Mouse (Mus musculus) kidney, adult 11 months (tissue): ENCODE data around the gene Fig4.

Experiments
- DNase-seq: peaks from one replicate; pipeline ENCODE4 v3.0.0; 2022

Gene Fig4

GRCm38 (mm10) chr10:41209538-41209937 is 93.5 kb downstream of the Fig4 start:
- DNase-seq = no peak

GRCm38 (mm10) chr10:41208860-41209377 is 94.1 kb downstream of the Fig4 start:
- DNase-seq = no peak

- no peak for DNase-seq
These were observed 97.4 kb downstream of the Fig4 start for GRCm38 (mm10) chr10:41205647-41206046.

- DNase-seq = no peak
These were observed 98.3 kb downstream of the Fig4 start for GRCm38 (mm10) chr10:41204637-41205315.

DNA sequence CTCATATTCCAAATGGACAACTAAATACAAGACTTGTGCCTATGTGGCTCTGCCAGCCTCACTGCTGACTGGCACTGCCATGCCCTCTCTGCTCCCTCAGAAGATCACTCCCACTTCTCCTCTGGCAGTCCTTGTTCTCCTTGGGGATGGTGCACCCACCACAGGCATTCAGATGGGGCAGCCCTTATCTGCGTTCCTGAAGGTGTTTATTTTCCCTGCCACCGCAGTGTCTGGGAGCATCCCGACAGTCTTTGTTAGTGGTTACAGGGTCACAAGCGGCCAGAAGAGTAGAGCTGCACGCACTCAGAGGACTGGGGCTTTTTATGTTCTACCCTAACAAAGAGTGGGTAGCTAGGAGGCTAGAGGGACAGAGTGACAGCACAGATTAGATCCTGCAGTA is 98.9 kb downstream of the Fig4 start:
- no peak for DNase-seq

- DNase-seq = no peak
These were observed 104.3 kb downstream of the Fig4 start for GRCm38 (mm10) chr10:41198719-41199118.

DNA sequence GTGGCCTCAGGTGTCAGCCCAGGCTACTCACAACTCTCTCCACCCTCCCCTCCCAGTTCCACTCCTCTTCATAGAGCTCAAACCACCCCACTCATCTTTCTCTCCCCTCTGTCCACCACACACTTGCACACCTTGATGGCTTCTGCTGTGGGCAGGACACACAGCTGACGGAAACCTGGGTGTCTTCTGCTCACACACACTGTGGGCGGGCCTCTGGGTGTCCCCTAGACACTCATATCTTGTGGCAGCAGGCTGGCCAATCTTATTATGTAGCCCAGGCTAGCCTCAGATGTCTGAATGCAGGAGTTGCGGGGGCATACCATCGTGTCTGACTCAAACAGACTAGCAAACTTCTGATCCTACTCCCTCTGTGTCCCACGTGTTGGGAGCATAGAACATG is 105.3 kb downstream of the Fig4 start:
- DNase-seq = no peak

GRCm38 (mm10) chr10:41196295-41196694 is 106.8 kb downstream of the Fig4 start:
- no peak for DNase-seq

DNA sequence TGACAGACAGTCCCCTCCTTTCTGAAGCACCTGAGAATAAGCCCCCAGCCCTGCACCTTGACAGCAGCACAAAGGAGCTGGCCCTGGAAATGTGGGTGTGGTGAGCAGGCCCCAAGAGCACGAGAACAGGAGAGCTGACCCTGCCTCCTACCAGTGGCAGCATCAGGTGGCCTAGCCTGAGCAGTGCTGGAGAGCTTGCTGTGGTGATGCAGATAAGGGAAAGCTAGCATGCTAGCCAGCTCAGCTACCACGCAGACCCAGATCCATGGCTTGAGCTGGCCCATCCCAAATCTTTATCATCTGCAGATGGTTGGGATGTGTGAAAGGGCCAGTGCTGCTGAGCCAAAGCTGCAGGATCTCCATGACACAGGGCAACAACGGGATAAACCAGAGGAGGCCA is 113.7 kb downstream of the Fig4 start:
- no peak for DNase-seq

DNA sequence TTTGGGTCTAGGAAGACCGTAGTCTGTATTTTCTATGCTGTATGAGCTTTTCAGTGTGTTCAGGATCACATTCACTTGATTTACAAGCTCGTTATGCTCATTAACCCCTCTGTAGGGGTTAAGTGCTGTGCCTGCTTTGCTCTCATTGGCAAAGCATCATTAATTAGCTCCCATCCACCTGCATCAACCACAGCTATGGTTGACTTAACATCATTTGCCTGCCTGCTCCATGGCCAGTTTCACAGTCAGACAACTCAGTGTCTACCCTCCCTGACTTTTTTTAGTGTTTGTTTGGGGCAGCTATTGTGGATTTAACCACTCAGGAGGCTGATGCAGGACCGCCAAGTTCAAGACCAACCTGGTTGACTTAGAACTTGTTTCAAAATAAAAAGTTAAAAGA is 119.1 kb downstream of the Fig4 start:
- no peak for DNase-seq

DNA sequence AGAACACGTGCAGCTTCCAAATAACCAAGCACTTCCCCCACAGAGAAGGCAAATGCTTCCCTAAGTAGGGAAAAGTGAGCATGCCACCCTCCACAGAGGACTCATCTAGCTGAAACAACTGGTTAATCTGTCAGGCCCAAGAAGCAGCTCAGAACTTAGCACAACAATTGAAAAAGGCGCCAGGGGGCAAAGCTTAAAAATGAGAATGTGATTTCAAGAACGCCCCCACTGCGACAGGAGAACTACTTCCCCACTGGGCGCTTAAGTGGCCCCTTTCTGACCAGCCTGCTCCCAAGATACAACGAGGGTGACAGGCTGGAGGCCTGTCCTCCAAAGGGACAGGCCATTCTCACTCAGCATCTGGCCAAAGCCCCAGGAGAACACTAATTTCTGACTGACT is 120.4 kb downstream of the Fig4 start:
- no peak for DNase-seq

GRCm38 (mm10) chr10:41166141-41166540 is 136.9 kb downstream of the Fig4 start:
- DNase-seq = no peak

GRCm38 (mm10) chr10:41163108-41163507 is 140.0 kb downstream of the Fig4 start:
- DNase-seq = no peak

- DNase-seq = no peak
These were observed 145.8 kb downstream of the Fig4 start for GRCm38 (mm10) chr10:41157296-41157695.

DNA sequence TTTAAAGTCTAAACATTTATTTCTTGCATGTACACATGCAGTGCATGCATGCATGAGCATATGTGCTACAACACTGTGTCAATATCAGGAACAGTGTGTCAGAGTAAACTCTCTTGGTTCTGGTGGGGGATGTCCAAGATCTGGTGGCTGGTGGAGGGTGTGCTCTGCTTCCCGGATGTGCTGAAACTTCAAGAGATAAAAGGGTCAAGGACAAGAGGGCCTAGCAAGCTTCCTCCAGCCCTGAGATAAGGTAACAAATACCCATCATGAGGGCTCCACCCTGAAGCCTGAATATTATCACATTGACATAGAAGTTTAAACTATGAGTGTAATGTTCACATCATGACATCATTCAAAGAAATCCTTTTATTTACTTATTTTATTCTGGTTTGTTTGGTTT is 146.4 kb downstream of the Fig4 start:
- no peak for DNase-seq

- no peak for DNase-seq
These were observed 149.8 kb downstream of the Fig4 start for GRCm38 (mm10) chr10:41153229-41153750.

GRCm38 (mm10) chr10:41151901-41152300 is 151.2 kb downstream of the Fig4 start:
- DNase-seq = no peak

DNA sequence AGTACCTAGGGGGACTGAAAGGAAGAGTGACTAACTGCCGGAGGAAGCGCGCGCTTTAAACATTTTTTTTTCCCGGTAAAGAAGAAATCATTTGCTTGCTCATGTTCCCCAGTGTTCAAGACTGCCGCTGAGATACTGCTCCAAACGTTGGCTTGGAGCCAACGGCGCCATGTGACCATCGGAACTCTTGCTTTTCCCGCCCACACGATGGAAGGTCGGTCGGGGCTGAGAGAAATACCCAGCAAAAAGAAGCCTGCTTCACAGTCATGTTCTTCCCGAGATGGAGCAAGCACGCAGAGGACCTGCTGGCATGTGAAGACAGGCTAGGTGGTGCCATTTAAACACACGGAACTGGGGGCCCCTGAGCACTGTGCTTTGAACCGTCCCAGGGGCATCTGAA is 151.6 kb downstream of the Fig4 start:
- DNase-seq = no peak

- DNase-seq = no peak
These were observed 152.0 kb downstream of the Fig4 start for GRCm38 (mm10) chr10:41151021-41151420.

DNA sequence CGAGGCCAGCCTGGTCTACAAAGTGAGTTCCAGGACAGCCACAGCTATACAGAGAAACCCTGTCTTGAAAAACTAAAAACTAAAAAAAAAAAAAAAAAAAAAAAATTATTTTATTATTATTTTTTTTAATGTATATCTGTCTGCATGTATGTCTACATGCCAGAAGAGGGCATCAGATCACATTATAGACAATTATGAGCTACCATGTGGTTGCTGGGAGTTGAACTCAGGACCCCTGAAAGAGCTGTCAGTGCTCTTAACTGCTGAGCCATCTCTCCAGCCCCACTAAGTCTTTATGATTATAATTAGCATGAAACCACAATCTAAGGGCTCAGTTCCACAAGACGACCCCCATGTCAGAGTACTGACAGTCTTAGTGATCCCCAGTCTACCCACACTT is 152.6 kb downstream of the Fig4 start:
- DNase-seq = no peak

GRCm38 (mm10) chr10:41149307-41149706 is 153.8 kb downstream of the Fig4 start:
- DNase-seq = no peak

DNA sequence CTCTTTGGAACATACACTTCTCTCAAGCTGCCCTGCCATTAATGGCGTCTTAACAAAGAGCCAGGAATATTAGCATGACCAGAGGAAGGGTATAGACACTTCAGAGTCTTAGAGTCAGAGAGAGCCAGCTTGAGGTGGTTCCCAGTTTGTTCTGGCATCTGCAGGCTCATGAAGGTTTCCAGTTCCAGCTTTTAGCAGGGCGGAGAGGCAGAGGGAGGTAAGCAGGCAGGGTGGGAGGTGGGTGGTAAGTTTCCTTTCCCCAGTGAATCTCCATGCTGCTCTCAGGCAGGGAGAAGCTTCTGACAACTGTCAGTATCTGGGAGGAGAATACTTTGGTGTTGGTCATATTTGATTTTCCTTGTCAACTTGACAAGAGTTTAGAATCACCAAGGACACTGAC is 156.9 kb downstream of the Fig4 start:
- DNase-seq = no peak
